Mouse (Mus musculus) G1E (cell line): Measurements from ENCODE around the gene Gsto2. TPM values are rescaled to one million over a fixed set of nuclear protein-coding genes. Genes with fewer than 3 reads are reported as not detected.
"Not testable (repeated sequence)": the region's sequence is repeated elsewhere in the genome, so short reads cannot be mapped to it uniquely, and the experiment has no call there.

Source experiments
- ATAC-seq: 2 replicates; pipeline ENCODE4 v1.8.0; 2016; ENCODE audit warnings: mild to moderate bottlenecking; ENCODE audit not compliant: insufficient number of reproducible peaks, poor library complexity, low FRiP score, severe bottlenecking; ENCODE audit errors: extremely low read depth
- DNase-seq: peaks from one replicate; pipeline ENCODE4 v3.0.0; 2012; ENCODE audit warnings: low spot score
- H3K27me3 ChIP-seq: 2 replicates; pipeline ENCODE4 v1.6.1; 2012; ENCODE audit warnings: mild to moderate bottlenecking, low read length, inconsistent platforms; ENCODE audit not compliant: insufficient read depth
- H3K36me3 ChIP-seq: replicated peaks from 2 replicates; pipeline ENCODE3; 2012; ENCODE audit warnings: mild to moderate bottlenecking, inconsistent platforms
- H3K4me1 ChIP-seq: 2 replicates; pipeline ENCODE4 v1.6.1; 2012; ENCODE audit warnings: low read depth, low read length, inconsistent platforms, mixed read lengths; ENCODE audit not compliant: insufficient read depth
- H3K4me3 ChIP-seq: 2 replicates; pipeline ENCODE4 v1.5.1; 2012; ENCODE audit warnings: low read depth, mild to moderate bottlenecking, inconsistent platforms, low read length, moderate library complexity, mixed read lengths
- H3K9me3 ChIP-seq: replicated peaks from 2 replicates; pipeline ENCODE4 v1.6.1; 2012; ENCODE audit warnings: inconsistent platforms
- CTCF ChIP-seq: IDR thresholded peaks from 2 replicates; pipeline ENCODE4 v1.5.1; 2012; ENCODE audit warnings: low read depth, low read length, inconsistent platforms, mixed read lengths
- GATA1 ChIP-seq: IDR thresholded peaks from 2 replicates; pipeline ENCODE4 v1.6.1; 2012; ENCODE audit warnings: borderline replicate concordance, low read length, inconsistent platforms, mixed read lengths
- GATA2 ChIP-seq: IDR thresholded peaks from 2 replicates; pipeline ENCODE4 v1.6.1; 2012; ENCODE audit warnings: low read depth, low read length, inconsistent platforms, borderline replicate concordance
- POLR2AphosphoS5 ChIP-seq: IDR thresholded peaks from 2 replicates; pipeline ENCODE4 v1.6.1; 2012; ENCODE audit warnings: low read depth, low read length, inconsistent platforms; ENCODE audit not compliant: insufficient replicate concordance
- TAL1 ChIP-seq: conservative IDR thresholded peaks from 2 replicates; pipeline ENCODE4 v1.6.1; 2012; ENCODE audit warnings: low read depth, low read length, inconsistent platforms, mixed read lengths
- polyA plus RNA-seq: library from polyadenylated mRNA; stranded (reverse); fragments of >175 nt; gene quantifications from 2 replicates; pipeline ENCODE4 v1.2.3, GENCODE M21; 2012
- total RNA-seq, 2 experiments: library from RNA; stranded (forward) in 1 of 2; stranded (reverse) in 1 of 2; fragments of 200-1000 nt in 1 of 2; fragments of >200 nt in 1 of 2; fragmentation: Nextera tagmentation in 1 of 2; gene quantifications; 2 replicates each; pipeline ENCODE4 v1.2.3; 2014 to 2017

Gsto2 gene
- total and polyA plus RNA-seq, 3 experiments: 0.11 to 4.7 (median 0.76) TPM

DNA sequence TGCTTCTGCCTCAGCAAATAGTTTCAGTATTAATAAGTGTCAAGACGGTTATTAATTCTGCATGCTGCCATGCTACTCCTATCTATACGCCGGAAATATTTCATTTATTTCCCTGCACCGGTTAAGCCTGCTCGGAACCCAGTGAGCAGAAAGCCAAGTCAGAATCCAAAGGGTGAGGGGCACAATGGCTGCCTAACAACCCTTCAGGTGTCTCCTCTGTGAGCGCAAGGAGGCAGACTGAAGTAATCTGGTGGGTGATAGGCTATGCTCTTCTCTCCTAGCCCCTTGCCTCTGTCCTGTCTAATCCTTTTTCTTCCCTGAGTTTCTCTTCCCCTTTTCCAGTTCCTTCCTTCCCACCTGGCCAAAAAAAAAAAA, 27.8 kb upstream of the Gsto2 start:
- Histone ChIP-seq H3K4me1 (no peaks in the 10 kb centered on the region), H3K9me3 (peaks cover 15% of the 10 kb centered on the region), H3K27me3 (no peaks in the 10 kb centered on the region), H3K36me3 (no peaks in the 10 kb centered on the region), H3K4me3 (no peak overlapping the region)
- ATAC-seq (no peak), DNase-seq (no peak)
- TF ChIP-seq POLR2AphosphoS5 (no peak), GATA1 (no peak), CTCF (no peak)

- not testable (repeated sequence) for ATAC-seq, H3K4me3 ChIP-seq, H3K9me3 ChIP-seq, H3K36me3 ChIP-seq, H3K4me1 ChIP-seq, DNase-seq, H3K27me3 ChIP-seq
Measured at GRCm38 (mm10) chr19:47841234-47841633, 24.1 kb upstream of the Gsto2 start.

GRCm38 (mm10) chr19:47849735-47850134, 15.6 kb upstream of the Gsto2 start:
- Histone ChIP-seq H3K36me3 (no peaks in the 10 kb centered on the region), H3K4me1 (peaks cover 4% of the 10 kb centered on the region), H3K4me3 (no peak overlapping the region), H3K9me3 (peaks cover 13% of the 10 kb centered on the region), H3K27me3 (no peaks in the 10 kb centered on the region)
- ATAC-seq (no peak), DNase-seq (no peak)
- TF ChIP-seq GATA1 (no peak), TAL1 (no peak), POLR2AphosphoS5 (no peak), CTCF (no peak), GATA2 (no peak)

- DNase-seq, H3K36me3 ChIP-seq, ATAC-seq, H3K4me3 ChIP-seq, H3K27me3 ChIP-seq: not testable (repeated sequence)
- Histone ChIP-seq H3K9me3 (peaks cover 18% of the 10 kb centered on the region), H3K4me1 (peaks cover 11% of the 10 kb centered on the region)
Measured at GRCm38 (mm10) chr19:47852131-47852530, 13.2 kb upstream of the Gsto2 start.

- H3K36me3 ChIP-seq: peaks cover 8% of the 10 kb centered on the region
- H3K27me3 ChIP-seq: no peaks in the 10 kb centered on the region
- peaks cover 11% of the 10 kb centered on the region for H3K4me1 ChIP-seq
- H3K9me3 ChIP-seq: peaks cover 18% of the 10 kb centered on the region
- DNase-seq: no peak
- no peak for TF ChIP-seq POLR2AphosphoS5
- TF ChIP-seq CTCF: no peak
- no peak for TF ChIP-seq GATA1
- no peak for TF ChIP-seq TAL1
- no peak for TF ChIP-seq GATA2
- H3K4me3 ChIP-seq: no peak overlapping the region
- ATAC-seq: no peak
Measured at GRCm38 (mm10) chr19:47853053-47853452, 12.3 kb upstream of the Gsto2 start.

- peak overlapping the region; percentile 75 for H3K4me3 ChIP-seq
- H3K27me3 ChIP-seq: no peaks in the 10 kb centered on the region
- peaks cover 20% of the 10 kb centered on the region for H3K9me3 ChIP-seq
- peaks cover 11% of the 10 kb centered on the region for H3K4me1 ChIP-seq
- DNase-seq: no peak
- no peak for ATAC-seq
- TF ChIP-seq TAL1 (no peak), GATA2 (no peak), POLR2AphosphoS5 (no peak), CTCF (no peak), GATA1 (no peak)
- H3K36me3 ChIP-seq: peaks cover 19% of the 10 kb centered on the region
Measured at GRCm38 (mm10) chr19:47853951-47854795, 11.2 kb upstream of the Gsto2 start.
